Mouse (Mus musculus) embryonic fibroblast, embryonic 13.5 days (primary cell): Measurements from ENCODE around the gene Ggt6.

Experiments
- CTCF ChIP-seq: IDR thresholded peaks from 2 replicates; pipeline ENCODE4 v1.5.1; 2011; ENCODE audit warnings: mild to moderate bottlenecking, control low read depth, low read length, moderate library complexity, borderline replicate concordance; ENCODE audit not compliant: insufficient read depth
- POLR2A ChIP-seq: IDR thresholded peaks from 2 replicates; pipeline ENCODE4 v1.6.1; 2011; ENCODE audit warnings: low read depth, mild to moderate bottlenecking, control low read depth, low read length, moderate library complexity

- TF ChIP-seq CTCF (no peak), POLR2A (no peak)
Measured at GRCm38 (mm10) chr11:72395652-72396051, 39.7 kb upstream of the Ggt6 start.
